Mouse (Mus musculus): ENCODE results near the gene Edem3. TPM values are rescaled to one million over a fixed set of nuclear protein-coding genes. Genes with fewer than 3 reads are reported as not detected.

Edem3 gene
- 25.0 TPM for polyA plus RNA-seq (2017; shearing (Covaris generic))

GRCm38 (mm10) chr1:151754881-151755659 lies at the start of gene Edem3:
TSS of gene Edem3 (plus strand) at chr1:151755371.

Other genes starting within 250 kb of the Edem3 start
- 2.4 TPM for gene Fam129a, start 184.2 kb upstream of the Edem3 start, polyA plus RNA-seq (2017; shearing (Covaris generic))